Mouse (Mus musculus) embryo, embryonic 9.5 days (tissue): ENCODE data around the gene Tuba8.

Experiments used
- DNase-seq: peaks from one replicate; pipeline ENCODE4 v3.0.0-alpha.2; 2017; ENCODE audit errors: extremely low spot score

Gene Tuba8

GRCm38 (mm10) chr6:121210149-121210925 is at the start of gene Tuba8:
TSS of gene Tuba8 (plus strand) at chr6:121210696.
- DNase-seq: peak; percentile 49

GRCm38 (mm10) chr6:121162616-121163015 is 47.9 kb upstream of the Tuba8 start:
- DNase-seq: no peak

- no peak for DNase-seq
Measured at GRCm38 (mm10) chr6:121166098-121166552, 44.4 kb upstream of the Tuba8 start.

GRCm38 (mm10) chr6:121167381-121167975 is 43.0 kb upstream of the Tuba8 start:
- no peak for DNase-seq

DNA sequence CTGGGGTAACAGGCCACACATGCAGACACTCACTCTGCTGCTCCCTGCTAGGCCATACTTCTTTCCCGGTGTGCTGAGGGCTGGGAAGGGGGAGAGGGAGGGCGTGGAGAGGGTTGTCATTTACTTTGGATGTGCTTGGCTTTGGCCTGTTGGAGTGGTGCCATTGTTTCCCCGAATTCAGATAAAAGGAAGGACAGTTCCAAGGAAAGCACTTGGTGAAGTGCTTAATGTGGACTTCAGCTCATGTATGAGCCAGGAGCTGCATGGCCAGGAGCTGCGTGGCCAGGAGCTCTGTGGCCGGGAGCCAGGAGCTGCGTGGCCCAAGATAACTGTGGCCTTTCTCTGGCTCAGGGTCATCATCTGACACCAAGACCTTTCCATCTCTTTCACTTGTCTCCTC is 39.4 kb upstream of the Tuba8 start:
- no peak for DNase-seq

- DNase-seq: no peak
Measured at GRCm38 (mm10) chr6:121173471-121173870, 37.0 kb upstream of the Tuba8 start.

DNA sequence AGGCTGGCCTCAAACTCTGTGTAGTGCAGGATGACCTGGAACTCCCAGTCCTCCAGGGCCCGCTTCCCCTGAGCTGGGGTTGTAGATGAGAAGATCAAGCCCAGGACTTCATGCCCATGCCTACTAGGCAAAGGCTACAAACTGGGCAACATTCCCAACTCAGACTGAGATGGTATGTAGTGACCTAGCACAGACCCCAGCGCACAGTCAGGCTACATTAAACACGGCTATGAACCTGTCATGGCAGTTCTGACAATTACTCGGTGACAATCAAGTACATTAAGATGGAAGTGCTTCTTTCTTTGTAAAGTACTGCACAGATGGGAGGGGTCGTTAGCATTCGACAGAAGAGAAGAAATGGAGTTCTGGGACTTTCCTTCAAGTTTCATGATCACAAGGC is 35.7 kb upstream of the Tuba8 start:
- DNase-seq: no peak

DNA sequence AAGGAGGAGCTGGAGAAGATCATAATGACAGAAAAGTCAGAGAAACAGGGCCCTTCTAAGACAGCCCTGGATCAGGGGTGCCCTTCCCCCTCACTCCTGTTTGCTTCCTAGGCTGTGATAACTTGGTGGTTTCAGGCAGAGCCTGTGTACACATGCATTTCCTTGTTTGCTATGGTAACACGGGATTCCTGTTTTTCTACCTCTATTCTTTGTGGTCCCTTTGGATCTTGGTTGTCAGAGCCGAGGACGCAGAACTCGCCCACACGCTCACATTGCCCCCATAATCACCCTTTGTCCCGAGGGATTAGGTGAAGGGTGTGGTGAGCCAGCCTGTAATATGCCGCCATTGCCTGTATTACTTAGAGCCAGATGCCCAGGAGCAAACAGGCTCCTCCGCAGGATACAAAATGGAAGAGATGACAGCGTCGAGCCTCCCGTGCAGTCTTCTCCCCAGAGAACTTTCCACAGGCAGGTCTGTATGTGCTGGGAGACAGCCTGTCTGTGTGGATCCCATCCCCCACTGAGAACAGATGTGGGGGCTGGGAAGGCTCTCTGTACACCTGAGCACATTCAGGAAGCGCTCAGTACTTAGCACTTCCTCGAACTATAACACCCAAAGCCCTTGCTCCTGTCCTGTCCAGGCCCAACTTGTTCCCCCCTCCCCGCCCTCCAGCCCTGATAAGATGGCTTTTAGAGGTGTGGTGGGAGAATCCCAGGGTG is 34.3 kb upstream of the Tuba8 start:
- no peak for DNase-seq

DNA sequence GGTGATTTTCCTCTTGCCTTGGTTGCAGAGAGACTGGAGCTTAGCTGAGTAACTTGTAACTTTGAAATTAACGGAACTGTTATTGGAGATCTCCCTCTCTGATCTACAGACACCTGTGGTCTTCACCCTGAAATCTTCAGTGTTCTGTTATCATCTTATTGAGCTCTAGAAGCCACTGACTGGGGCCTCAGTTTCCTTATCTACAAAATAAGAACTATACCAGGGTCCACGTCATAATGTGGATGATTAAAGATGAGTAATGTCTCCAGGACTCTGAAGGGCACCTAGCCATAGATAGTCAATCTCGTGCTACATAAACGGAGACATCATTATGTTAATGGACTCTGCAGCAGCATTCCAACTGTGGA is 33.8 kb upstream of the Tuba8 start:
- no peak for DNase-seq

DNA sequence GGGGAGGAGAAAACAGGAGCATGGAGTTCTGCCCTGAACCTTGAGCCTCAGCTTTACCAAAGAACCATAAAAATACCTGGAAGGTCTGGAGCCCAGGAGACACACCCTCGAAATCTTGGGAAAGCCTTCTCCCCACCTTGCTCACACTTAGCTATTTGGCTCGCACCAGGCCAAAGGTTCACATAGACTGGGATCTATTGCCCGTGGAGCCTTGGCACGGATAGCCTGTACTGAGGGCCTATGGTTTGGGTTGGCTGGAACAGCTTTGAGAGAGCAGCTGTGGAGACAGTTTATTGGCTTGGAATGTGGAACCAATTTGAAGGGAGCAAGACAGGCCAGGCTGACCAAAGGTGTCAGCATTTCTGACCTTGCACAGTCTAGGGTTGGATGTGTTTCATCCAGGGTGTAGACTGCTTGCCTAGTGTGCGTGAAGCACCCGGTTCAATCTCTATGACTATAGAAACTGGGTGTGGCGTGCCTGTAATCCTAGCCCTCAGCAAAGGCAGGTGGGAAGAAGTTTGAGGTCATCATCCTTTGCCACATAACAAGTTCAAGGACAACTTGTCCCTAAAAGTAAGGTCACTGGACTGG is 33.3 kb upstream of the Tuba8 start:
- DNase-seq: no peak

GRCm38 (mm10) chr6:121178700-121179358 is 31.7 kb upstream of the Tuba8 start:
- peak; percentile 76 for DNase-seq

- no peak for DNase-seq
Measured at GRCm38 (mm10) chr6:121179846-121180245, 30.6 kb upstream of the Tuba8 start.

GRCm38 (mm10) chr6:121183414-121184173 is 26.9 kb upstream of the Tuba8 start, which contains the start of gene Pex26:
TSS of gene Pex26 (plus strand) at chr6:121183667.
- peak; percentile 92 for DNase-seq

GRCm38 (mm10) chr6:121184198-121185140 is 26.0 kb upstream of the Tuba8 start:
- peak; percentile 54 for DNase-seq

DNA sequence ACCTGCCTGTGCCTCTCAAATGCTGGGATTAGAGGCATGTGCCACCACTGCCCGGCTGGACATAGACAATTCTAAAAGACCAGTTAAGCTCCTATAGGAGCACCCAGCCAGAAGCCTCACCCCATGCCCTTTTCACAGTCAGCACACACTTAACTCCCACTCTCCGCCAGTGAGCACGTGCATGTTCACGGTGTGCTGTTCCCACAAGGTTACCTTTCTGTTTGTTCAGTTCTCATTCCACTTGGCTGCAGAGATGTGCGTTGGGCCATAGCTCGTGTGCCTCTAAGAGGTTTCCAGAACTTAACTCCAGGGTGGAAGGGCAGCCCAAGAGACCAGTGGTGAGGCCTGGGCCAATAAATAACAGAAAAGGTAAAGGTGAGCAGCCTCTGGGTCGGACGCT is 25.3 kb upstream of the Tuba8 start:
- DNase-seq: no peak

DNA sequence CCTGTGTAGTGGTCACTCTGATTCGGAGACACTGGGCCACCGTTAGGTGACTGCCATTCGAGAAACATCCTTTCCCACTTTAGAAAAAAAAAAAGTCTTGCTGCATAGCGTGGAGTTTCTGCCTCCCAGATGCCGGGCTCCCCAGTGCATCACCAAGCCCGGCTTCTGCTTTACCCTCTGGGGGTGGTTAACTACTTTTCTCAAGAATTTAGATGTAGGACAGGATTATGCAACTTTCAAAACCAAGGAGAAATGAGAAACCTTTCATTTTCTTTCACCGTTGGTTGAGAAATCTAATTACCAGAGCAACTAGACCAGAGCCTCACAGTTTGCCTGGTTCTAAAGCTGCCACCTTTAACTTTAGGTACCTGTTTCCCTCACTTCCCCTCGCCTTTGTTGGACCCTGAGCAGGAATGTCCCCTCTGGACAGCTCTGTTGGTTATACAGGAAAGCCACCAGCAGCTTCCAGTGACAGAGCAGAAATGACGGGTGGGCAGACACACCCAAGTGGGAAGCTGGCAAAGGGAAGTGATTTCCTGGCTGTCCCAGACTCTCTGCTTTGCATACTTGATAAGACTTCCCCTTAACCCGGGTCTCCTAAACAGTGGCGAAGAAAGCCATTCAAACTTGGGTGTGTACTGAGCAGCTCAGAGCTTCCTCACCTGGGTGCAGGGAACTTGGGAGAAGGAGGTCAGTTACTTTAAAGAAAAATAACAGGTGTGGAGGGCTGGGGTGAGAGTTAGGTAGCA is 19.1 kb upstream of the Tuba8 start:
- no peak for DNase-seq

- no peak for DNase-seq
Measured at GRCm38 (mm10) chr6:121194061-121194955, 16.2 kb upstream of the Tuba8 start.
